Mouse (Mus musculus) kidney, postnatal 0 days (tissue): ENCODE measurements around the gene Pla2g4a. TPM values are rescaled to one million over a fixed set of nuclear protein-coding genes. Genes with fewer than 3 reads are reported as not detected.
"Not testable (repeated sequence)": the region's sequence is repeated elsewhere in the genome, so short reads cannot be mapped to it uniquely, and the experiment has no call there.

Experiments
- ATAC-seq: fragments of 200-750 bp; cut with Nextera tagmentation; replicated peaks from 2 replicates; pipeline ENCODE4 v1.8.0; 2017; ENCODE audit warnings: low read depth, moderate number of reproducible peaks, moderate TSS enrichment, moderate library complexity; ENCODE audit not compliant: low FRiP score
- DNase-seq: peaks from one replicate; pipeline ENCODE4 v3.0.0-alpha.2; 2016; ENCODE audit warnings: low spot score
- H3K27ac ChIP-seq: fragments of 300-500 bp; sonication (generic); 2 replicates; pipeline ENCODE4 v1.5.1; 2014; ENCODE audit warnings: mild to moderate bottlenecking
- H3K27me3 ChIP-seq: fragments of 300-500 bp; sonication (generic); 2 replicates; pipeline ENCODE4 v1.6.1; 2014; ENCODE audit warnings: low read length, mixed read lengths; ENCODE audit not compliant: insufficient read depth
- H3K36me3 ChIP-seq: fragments of 300-500 bp; sonication (generic); 2 replicates; pipeline ENCODE4 v1.6.1; 2014; ENCODE audit warnings: low read length, mixed read lengths; ENCODE audit not compliant: insufficient read depth
- H3K4me1 ChIP-seq: fragments of 300-500 bp; sonication (generic); replicated peaks from 2 replicates; pipeline ENCODE4 v1.6.1; 2014; ENCODE audit warnings: antibody characterized with exemption, low read length, mixed read lengths; ENCODE audit not compliant: insufficient read depth
- H3K4me2 ChIP-seq: fragments of 300-500 bp; sonication (generic); 2 replicates; pipeline ENCODE4 v1.6.1; 2014; ENCODE audit warnings: mild to moderate bottlenecking, low read length, moderate library complexity, mixed read lengths
- H3K4me3 ChIP-seq: fragments of 300-500 bp; sonication (generic); replicated peaks from 2 replicates; pipeline ENCODE4 v1.5.1; 2014; ENCODE audit warnings: low read depth, low read length
- H3K9ac ChIP-seq: fragments of 300-500 bp; sonication (generic); 2 replicates; pipeline ENCODE4 v1.6.1; 2014; ENCODE audit warnings: low read depth, low read length
- H3K9me3 ChIP-seq: fragments of 300-500 bp; sonication (generic); replicated peaks from 2 replicates; pipeline ENCODE4 v1.6.1; 2016; ENCODE audit warnings: low read length, inconsistent platforms, mixed read lengths
- CTCF ChIP-seq: IDR thresholded peaks from 2 replicates; pipeline ENCODE4 v1.5.1; 2016; ENCODE audit warnings: antibody characterized with exemption, low read depth, mild to moderate bottlenecking, moderate library complexity
- WGBS: fragments of 180-500 bp; shearing (Covaris S2); extraction: QIAGEN DNeasy Blood & Tissue Kit; methylation state at CpG from one replicate; pipeline ENCODE4 v1.1.7; 2014; 5-methylcytosine and 5-hydroxymethylcytosine counted together
- polyA plus RNA-seq: library from polyadenylated mRNA; unstranded; fragments of >200 nt; fragmentation: Nextera tagmentation; extraction: Ambion mirVana; gene quantifications from 2 replicates; pipeline ENCODE4 v1.2.1, GENCODE M21; 2015

The Pla2g4a gene
- polyA plus RNA-seq, 1 experiment from 2014 or later: 58.0 TPM

GRCm38 (mm10) chr1:149943611-149944010, 17.5 kb downstream of the Pla2g4a start:
- WGBS: 52% methylated on average over 2 of the region's 2 CpGs
- no peaks in the 10 kb centered on the region for H3K27me3 ChIP-seq
- no peak overlapping the region for H3K4me3 ChIP-seq
- H3K4me2 ChIP-seq: no peak overlapping the region
- no peaks in the 10 kb centered on the region for H3K36me3 ChIP-seq
- no peak overlapping the region for H3K27ac ChIP-seq
- H3K4me1 ChIP-seq: no peaks in the 10 kb centered on the region
- no peak for TF ChIP-seq CTCF
- DNase-seq (no peak), ATAC-seq (no peak)
- no peaks in the 10 kb centered on the region for H3K9me3 ChIP-seq
- no peak overlapping the region for H3K9ac ChIP-seq

- Histone ChIP-seq H3K36me3 (no peaks in the 10 kb centered on the region), H3K27ac (no peak overlapping the region), H3K4me3 (no peak overlapping the region), H3K9ac (no peak overlapping the region), H3K9me3 (no peaks in the 10 kb centered on the region), H3K27me3 (no peaks in the 10 kb centered on the region), H3K4me2 (no peak overlapping the region), H3K4me1 (no peaks in the 10 kb centered on the region)
- DNase-seq: no peak
- no peak for TF ChIP-seq CTCF
- no peak for ATAC-seq
- 80% methylated on average over 1 of the region's 1 CpGs for WGBS
Observed at GRCm38 (mm10) chr1:149940301-149940700, 20.8 kb downstream of the Pla2g4a start.

GRCm38 (mm10) chr1:149939261-149940032, 21.6 kb downstream of the Pla2g4a start:
- H3K27ac ChIP-seq: no peak overlapping the region
- no peaks in the 10 kb centered on the region for H3K36me3 ChIP-seq
- WGBS: 82% methylated on average over 9 of the region's 9 CpGs
- no peak overlapping the region for H3K4me2 ChIP-seq
- no peak overlapping the region for H3K9ac ChIP-seq
- no peak for ATAC-seq
- H3K4me3 ChIP-seq: no peak overlapping the region
- no peak for TF ChIP-seq CTCF
- H3K9me3 ChIP-seq: no peaks in the 10 kb centered on the region
- no peaks in the 10 kb centered on the region for H3K4me1 ChIP-seq
- no peaks in the 10 kb centered on the region for H3K27me3 ChIP-seq
- DNase-seq: no peak

GRCm38 (mm10) chr1:149937825-149938224, 23.3 kb downstream of the Pla2g4a start:
- H3K27ac ChIP-seq: no peak overlapping the region
- no peaks in the 10 kb centered on the region for H3K36me3 ChIP-seq
- H3K4me1 ChIP-seq: no peaks in the 10 kb centered on the region
- no peak overlapping the region for H3K4me3 ChIP-seq
- H3K4me2 ChIP-seq: no peak overlapping the region
- no peaks in the 10 kb centered on the region for H3K27me3 ChIP-seq
- 88% methylated on average over 4 of the region's 4 CpGs for WGBS
- no peaks in the 10 kb centered on the region for H3K9me3 ChIP-seq
- H3K9ac ChIP-seq: no peak overlapping the region
- ATAC-seq (no peak), DNase-seq (no peak)
- no peak for TF ChIP-seq CTCF

- no peaks in the 10 kb centered on the region for H3K27me3 ChIP-seq
- H3K36me3 ChIP-seq: no peaks in the 10 kb centered on the region
- DNase-seq (no peak), ATAC-seq (no peak)
- H3K4me2 ChIP-seq: no peak overlapping the region
- WGBS: 64% methylated on average over 5 of the region's 5 CpGs
- no peaks in the 10 kb centered on the region for H3K9me3 ChIP-seq
- no peak overlapping the region for H3K9ac ChIP-seq
- H3K4me3 ChIP-seq: no peak overlapping the region
- no peak overlapping the region for H3K27ac ChIP-seq
- TF ChIP-seq CTCF: no peak
- no peaks in the 10 kb centered on the region for H3K4me1 ChIP-seq
Observed at GRCm38 (mm10) chr1:149929140-149929539, 31.9 kb downstream of the Pla2g4a start.

- H3K4me3 ChIP-seq, H3K4me2 ChIP-seq, H3K36me3 ChIP-seq, ATAC-seq, H3K4me1 ChIP-seq, DNase-seq, H3K27ac ChIP-seq, H3K9ac ChIP-seq, H3K9me3 ChIP-seq, H3K27me3 ChIP-seq: not testable (repeated sequence)
- WGBS: 84% methylated on average over 1 of the region's 1 CpGs
Observed at GRCm38 (mm10) chr1:149923737-149924136, 37.4 kb downstream of the Pla2g4a start.

GRCm38 (mm10) chr1:149922219-149922618, 38.9 kb downstream of the Pla2g4a start:
- Histone ChIP-seq H3K27ac (peak overlapping the region; percentile 31; the same call in 1 of the 2 replicates), H3K4me1 (no peaks in the 10 kb centered on the region), H3K4me2 (no peak overlapping the region), H3K36me3 (no peaks in the 10 kb centered on the region), H3K27me3 (no peaks in the 10 kb centered on the region), H3K4me3 (no peak overlapping the region), H3K9ac (no peak overlapping the region), H3K9me3 (no peaks in the 10 kb centered on the region)
- no peak for DNase-seq
- no peak for TF ChIP-seq CTCF
- no peak for ATAC-seq
- 25% methylated on average over 1 of the region's 1 CpGs for WGBS
